Mouse (Mus musculus) layer of hippocampus, postnatal 36 days (tissue): Measurements from ENCODE around the gene Fgfr1op. TPM values are rescaled to one million over a fixed set of nuclear protein-coding genes. Genes with fewer than 3 reads are reported as not detected.
"Not testable (repeated sequence)": the region's sequence is repeated elsewhere in the genome, so short reads cannot be mapped to it uniquely, and the experiment has no call there.

ENCODE experiments used
- DNase-seq, 2 experiments: peaks; one replicate each; pipeline ENCODE4 v3.0.0; 2022
- total RNA-seq, 2 experiments: library from RNA; stranded (reverse); gene quantifications; 2 replicates each; pipeline ENCODE4 v1.2.3; 2021

Gene Fgfr1op
- total RNA-seq, 2 experiments from 2014 or later = 13.9 to 14.0 TPM

DNA sequence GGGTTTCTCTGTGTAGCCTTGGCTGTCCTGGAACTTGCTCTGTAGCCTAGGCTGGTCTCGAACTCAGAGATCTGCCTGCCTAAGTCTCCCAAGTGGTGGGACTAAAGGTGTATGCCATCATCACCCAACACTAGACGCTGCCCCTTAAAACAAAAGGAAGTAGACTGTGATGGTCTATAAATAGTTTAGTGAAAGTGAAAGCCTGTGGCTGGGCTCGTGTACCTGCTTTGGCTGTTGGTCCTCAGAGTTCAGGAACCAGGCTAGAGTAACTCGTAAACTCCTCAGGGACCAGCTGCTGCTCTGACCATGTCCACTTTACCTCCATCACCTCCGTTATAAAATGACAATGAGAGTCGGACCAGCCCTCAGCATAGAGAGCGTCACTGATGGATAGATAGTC is 5.0 kb downstream of the Fgfr1op start:
- no peak for DNase-seq

DNA sequence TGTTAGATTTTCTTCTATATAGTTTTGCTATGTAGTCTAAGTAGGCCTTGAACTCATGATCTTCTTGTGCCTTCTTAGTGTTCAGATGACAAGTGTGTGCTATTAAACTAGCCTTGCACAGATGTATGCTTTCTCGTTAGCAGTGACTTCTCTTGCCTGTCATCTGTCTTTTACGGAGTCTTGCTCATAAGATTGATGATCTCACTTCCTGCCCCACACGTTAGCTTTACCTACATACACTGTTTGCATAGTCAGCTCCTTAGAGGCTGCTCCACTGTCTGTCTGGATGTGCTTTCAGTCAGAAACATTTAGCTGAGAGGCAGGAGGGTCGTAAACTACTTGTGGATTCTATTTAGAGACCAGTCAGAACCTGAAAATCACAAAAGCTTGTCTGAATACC is 5.8 kb downstream of the Fgfr1op start:
- DNase-seq = no peak

DNA sequence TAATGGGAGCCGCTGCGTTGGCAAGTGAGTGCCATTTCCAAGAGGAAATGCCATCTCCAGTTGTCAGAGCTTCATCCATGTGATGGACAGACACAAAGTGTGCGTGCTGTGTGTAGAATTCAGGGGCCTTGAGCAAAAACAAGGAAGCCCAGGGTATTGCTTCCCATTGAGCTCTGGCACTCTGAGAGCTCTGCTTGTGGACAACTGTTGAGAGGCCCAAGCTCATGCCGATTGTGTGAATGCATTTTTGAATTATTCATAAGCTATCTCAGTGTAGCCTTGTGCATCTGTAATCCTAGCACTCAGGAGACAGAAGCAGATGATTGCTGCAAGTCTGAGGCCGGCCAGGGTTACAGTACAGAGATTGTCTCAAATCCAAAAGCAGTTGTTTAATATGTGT is 11.8 kb downstream of the Fgfr1op start:
- DNase-seq = no peak

DNA sequence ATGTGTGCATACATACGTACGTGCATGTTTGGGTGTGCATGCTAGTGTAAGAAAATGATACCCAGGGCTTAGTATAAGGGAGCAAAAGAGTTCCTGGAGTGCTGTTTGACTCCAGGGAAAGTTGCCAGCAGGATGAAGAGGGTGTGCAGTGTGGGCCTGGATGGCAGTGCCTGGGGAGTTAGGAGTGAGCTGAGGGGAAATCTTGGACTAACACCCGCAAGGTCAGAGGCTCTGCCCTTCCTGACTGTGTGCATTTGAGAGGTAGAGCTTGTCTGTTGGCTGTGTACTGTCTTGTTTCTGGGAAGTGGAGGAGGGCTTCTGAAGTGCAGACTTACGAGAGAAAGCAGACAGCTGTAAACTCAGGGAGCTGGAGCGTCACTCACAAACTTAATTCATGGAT is 18.5 kb downstream of the Fgfr1op start:
- DNase-seq = no peak

DNA sequence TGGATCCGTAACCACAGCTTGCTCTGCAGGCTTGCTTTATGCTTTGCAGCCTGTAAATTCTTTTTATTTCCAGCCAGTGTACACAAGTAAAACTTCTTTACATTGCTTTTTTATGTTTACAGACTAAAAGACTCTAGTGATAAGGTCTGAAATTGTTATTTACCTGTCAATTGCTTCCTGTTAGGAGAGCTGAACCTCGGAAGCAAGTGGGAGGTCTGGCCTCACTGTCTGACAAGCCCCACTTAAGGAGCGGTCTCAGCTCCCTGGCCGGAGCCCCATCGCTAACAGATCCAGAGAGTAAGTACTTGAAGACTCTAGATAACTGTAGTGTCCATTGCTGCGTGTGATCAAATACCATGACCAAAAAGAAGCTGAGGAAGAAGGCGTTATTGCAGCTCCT is 18.9 kb downstream of the Fgfr1op start:
- DNase-seq = no peak

DNA sequence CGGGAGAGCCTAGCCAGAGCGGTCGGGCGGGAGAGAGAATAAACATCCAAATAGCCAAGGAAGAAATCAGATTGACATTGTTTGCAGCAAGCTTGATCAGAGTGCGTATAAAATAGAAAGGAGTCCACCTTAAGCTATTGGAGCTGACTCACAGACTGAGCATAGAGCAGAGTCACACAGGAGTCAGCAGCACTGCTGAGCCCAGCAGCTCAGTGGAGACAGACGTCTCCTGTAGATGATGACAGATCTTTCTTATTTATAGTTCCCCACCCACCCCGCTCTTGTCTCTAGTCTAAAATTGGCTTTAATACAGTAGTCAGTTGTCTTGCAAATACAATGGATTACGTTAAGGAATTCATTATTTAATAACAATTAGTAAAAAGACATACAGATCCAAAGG is 28.4 kb downstream of the Fgfr1op start:
- DNase-seq = no peak

DNA sequence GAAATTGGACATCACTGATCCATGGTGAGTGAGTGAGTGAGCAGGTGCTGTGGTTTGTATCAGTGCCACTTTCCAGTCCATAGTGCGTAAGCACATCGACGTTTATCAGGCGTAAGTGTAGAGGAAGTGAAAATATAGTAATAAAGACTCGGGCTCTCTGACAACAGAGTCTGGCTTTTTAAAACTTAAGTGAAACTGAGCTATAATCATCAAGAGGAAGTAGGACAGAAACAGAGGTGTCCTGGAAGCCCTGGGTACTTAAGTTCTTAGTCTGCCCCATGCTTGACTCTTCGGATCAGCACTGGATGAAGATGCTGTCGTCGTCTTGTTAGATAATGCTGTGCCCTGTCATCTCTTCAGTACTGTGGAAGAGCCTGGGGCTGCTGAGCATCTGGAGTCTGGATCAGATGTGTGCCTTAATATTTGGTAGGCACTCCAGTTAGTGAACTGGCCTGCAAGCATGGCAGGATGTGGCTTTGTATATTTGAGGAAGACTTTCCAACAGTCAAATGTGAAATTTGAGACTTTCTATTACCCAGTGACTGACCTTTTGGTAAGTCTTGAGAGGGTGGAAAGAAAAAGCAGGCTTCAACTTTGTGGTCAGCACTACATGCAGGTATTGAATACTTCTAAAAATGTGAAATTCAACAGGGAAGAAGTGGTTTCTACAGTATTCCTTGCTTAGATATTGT is 30.5 kb downstream of the Fgfr1op start:
- no peak for DNase-seq

DNA sequence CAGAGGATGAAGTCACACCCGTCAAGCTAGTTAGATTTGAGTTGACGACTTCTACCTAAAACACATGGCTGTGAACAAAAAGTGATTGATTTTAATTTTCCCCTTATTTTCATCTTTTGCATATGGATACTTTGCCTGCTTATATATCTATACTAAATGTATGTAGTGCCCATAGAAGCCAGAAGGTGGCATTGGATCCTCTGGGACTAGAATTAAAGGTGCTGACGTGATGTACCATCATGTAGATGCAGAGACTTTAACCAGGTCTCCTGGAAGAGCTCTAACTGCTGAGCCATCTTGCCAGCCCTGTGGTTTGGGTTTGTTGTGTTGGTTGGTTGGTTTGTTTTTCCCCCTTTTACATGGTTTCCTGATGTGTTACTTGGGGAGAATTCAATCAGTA is 32.4 kb downstream of the Fgfr1op start:
- no peak for DNase-seq

DNA sequence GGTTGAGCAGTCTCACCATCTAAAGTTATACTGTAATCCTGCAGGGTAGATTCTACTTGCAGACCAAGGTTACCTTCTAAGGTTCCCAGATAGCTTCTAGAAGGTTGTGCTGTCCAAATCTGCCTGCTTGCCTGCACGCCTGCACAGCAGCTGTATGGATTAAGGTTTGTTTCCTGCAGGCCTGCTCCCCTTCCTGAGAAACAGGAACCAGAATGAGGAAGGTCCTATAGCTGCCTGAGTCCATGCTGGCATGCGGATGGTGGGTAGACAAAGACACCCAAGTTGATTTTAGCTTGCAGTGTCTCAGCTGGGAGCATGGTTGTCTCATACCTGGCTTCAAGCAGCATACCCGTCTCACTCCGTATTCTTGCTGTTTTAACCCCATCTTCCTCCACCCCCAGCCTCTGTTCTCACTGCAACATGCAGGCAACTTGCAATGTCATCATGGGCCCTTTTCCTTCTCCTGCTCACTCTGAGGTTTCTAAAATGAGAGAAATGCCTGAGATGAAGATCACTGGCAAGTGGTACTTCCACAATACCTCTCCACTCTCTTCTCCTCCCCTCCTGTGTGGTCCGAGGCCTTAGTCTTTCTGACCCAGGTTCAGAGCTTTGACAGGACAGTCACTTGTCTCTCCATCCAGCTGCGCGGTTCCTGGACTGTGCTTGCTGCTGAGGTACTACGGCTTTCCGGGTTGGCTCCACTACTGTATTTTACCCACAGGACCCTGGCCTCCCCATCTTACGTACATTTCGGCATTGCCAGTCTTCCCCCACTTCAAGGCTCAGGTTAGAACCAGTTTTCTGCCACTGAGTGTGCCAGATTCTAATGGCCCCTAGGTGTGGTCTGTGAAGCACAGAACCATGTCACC is 34.0 kb downstream of the Fgfr1op start:
- no peak for DNase-seq

DNA sequence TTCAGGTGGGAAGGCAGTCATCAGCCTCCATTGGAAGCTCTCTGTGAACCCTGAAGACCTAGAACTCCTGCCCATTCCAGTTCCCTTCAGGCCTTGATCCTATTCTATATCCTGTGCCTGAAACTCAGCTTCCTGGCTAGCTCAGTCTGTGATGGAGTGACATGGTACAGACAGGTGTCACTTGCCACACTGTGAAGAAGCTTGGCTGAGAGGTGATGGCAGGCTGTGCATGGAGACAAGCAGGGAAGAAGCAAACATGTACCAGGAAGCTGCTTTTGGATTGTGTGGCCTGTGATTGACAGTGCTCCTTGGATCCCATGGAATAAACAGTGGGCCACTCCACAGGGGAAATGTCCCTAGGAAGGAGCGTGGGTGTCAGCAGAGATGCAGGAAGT is 34.6 kb downstream of the Fgfr1op start:
- no peak for DNase-seq

DNA sequence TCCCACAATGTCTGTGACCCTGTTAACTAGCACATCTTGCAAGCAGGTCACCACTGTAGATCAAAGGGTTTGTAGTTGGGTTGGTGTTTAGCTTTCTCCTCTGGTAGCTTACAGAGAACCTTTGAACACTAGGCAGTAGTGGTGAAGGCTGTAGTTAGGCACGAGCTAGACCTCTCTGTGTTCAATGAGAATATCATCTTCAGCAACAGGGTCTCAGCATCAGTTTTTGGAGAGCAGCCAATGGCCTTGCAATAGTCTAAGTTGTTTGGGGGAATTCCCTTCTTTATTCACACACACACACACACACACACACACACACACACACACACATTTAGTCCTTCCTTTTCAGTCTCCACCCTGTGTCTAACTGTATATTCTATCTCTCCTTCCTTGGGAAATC is 38.2 kb downstream of the Fgfr1op start:
- no peak for DNase-seq

DNA sequence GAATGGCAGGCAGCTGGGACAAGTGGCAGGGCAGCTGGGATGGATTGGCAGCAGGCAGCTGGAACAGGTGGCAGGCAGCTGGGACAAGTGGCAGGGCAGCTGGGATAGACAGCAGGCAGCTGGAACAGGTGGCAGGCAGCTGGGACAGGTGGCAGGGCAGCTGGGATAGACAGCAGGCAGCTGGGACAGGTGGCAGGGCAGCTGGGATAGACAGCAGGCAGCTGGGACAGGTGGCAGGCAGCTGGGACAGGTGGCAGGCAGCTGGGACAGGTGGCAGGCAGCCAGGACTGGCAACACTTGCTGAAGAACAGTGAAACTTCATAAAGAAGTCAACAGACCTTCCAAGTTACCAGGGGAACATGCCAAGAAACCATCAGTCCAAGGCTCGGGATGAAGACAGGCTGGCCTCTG is 39.9 kb downstream of the Fgfr1op start:
- not testable (repeated sequence) for DNase-seq

DNA sequence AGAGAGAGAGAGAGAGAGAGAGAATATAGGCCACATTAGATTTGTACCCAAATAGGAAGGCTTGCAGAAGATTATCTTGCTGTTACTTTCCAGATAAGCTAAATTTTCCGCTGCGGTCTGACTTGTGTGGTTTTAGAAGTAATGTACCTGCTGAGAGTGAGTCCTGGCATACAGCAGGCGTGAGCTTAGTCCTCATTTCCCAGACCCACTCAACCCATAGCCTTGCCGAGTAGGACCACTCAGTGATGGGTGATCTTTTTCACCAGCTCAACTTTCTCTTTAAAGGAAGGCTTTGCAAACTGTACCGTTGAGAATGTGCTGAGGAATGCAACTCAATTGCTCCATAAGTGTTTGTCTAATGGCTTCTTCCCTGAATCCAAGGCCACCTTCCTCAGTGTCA is 41.4 kb downstream of the Fgfr1op start:
- DNase-seq = no peak

DNA sequence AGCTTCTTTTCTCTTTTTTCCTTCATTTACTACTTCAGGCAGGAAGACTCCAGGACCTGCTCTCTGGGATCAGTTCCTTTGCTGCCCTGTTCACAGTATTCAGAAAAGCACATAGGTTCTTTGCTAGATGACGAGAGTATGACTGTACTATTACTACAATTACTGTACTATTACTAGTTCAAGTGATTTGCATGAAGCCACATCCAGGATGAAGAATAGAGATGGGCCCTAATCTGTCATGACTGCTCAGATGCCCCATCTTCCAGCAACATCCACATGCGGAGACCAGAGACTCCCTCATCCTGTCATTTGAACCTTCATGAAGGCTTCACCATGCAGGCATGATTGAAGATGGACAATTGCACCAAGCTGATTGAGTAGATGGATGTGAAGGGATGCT is 44.4 kb downstream of the Fgfr1op start:
- DNase-seq = no peak

DNA sequence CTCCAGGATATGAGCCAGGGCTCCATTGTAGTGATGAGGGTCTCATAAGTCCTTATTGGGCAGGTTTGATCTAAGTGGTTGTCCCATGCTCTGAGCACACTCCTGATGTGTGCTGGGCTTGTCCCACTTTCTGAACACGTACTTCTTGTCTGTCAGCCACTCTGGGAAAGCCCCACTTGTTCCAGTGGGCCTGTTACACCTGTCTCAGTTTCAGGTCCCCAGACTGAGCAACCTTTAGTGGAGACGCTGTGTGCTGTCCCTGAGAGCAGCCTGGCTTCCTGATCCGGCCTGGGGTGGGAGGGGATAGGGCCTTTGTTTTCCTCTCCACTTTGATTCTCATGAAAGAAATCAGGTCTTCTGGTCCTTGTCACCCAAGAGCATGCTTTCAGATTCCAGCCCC is 44.9 kb downstream of the Fgfr1op start:
- no peak for DNase-seq

DNA sequence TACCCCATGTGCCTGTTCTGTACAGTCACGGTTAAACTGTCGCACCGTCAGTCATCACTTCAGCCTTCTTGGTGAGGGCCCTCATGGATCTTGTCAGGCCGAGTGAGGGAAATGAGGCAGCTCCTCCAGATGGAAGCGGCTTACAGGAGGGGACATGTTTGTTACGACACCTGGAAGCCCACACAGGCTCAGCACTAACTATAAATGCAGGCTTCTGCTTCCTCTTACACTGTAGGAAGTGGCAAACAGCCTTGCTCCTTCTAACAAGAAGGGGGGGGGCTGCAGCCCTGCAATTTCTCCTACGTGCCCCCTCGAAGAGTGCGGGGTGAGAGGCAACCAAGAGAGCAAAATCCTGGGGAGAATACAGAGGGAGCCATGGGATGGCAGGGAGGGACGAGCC is 45.4 kb downstream of the Fgfr1op start:
- no peak for DNase-seq

DNA sequence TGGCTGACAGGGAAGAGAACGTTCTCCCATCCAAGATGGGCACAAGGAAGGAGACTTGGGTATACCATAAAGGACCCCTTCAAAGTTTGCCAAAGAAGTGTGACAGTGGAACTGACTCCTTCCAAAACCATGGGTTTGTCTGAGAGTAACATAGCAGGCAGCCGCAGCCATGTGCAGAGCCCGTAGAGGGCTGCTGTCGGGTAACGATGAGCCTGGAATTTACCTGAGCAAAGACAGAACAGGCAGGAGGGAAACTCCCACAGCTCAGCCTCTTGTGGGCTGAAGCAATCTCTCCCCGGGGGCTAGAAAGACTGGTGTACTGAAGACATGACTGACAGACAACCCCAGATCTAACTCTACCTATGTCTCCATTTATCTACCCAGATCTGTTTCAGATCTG is 46.1 kb downstream of the Fgfr1op start:
- DNase-seq = no peak

DNA sequence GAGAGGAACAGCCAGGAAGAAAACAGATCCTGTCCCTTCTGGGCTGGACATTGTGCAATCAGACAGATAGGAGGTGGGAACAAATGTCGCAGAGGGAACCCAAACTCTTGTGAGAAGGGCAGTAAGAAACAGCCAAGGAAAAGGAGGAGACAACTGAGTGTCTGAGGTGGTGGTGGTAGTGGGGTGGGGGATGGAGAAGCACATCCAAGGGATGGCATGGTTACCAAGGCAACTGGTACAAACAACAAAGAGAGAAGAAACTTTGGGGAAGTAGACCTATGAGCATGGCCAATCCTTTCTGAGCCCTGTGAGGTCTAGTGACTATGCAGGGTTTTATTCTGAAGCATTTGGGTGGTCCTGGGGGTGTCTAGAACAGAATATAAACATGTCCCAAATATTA is 49.1 kb downstream of the Fgfr1op start:
- DNase-seq = no peak

DNA sequence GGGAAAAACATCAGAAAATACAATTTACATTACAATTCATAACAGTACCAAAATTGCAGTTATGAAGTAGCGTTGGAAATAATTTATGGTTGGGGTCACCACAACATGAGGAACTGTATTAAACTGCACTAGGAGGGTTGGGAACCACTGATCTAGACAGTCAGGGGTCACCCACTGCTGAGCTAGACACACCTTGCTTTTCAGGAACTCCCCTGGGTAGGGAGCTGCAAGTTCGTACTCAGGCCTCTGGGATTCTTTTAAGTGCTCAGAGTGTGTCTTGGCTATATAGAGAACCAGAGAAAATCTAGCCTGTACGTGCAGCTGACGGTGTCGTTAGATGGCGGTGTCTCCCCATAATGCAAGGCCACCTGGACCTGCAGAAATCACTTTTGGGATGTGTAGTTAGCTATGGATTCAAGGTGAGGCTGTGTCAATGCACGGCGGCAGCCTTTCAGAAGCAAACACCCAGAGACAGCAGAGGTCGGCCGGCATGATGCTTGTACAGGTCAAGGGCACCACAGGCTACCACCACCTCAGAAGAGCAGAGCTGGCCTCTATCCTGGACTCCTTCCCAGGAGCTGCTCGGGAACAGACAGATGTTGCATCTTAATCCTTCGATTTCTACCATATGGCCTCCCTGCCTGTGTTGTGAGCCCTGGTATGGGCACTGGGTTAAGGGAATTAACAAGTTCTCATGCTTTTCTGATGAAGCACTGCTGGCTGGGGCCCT is 49.9 kb downstream of the Fgfr1op start:
- no peak for DNase-seq

DNA sequence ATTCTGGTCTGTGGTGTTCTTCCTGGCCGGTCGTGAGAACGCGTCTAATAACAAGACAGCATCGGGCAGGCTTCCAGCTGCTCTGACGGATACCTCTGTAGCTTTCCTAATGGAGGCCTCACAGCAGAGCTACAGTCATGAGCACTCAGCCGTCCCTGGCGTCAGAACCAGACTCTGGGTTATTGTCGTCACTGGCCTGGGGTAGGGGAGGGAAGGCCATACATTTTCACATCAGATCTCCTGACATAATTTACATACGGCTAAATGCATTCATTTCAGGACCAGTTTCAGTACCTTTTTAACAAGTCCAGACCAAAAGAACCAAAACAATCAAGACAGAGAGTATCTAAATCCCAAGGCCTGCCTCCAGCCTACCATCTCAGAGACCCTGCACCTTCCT is 57.9 kb downstream of the Fgfr1op start:
- no peak for DNase-seq

DNA sequence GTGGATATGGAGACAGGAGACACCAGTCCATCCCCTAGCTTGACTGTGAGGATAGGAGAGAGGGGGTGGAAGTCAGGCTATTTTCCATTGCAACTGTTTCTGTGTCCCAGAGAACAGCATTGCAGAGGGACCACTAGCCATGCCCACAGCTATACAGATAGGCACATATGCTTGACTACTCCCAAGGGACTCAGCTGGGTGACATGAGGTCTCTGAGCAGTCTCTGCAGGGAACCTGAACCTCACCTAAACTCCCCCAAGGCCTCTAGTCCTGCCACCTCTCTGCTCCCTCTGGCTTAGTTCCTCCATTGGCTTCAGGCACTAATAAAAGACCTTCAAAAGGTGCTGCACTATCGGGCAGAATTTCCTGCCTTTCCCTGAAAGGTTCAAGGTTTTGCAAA is 58.8 kb downstream of the Fgfr1op start:
- DNase-seq = no peak

DNA sequence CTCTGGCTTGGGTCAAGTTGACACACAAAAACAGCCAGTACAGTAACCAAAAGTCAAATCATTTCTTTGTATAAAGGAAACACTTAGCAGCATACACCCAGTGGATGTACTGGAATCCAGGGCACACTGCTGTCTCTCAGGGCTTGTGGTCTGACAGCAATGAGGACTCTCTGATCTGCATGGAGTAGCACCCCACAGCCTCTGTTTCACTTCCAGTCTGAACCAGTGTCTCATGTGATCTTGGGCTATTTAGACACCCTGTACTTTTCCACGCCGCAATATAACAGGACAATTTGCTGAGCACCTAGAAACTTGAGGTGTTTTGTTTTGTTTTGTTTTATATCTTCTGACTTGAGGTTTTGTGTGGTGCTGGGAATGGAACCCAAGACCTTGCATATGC is 59.9 kb downstream of the Fgfr1op start:
- no peak for DNase-seq

DNA sequence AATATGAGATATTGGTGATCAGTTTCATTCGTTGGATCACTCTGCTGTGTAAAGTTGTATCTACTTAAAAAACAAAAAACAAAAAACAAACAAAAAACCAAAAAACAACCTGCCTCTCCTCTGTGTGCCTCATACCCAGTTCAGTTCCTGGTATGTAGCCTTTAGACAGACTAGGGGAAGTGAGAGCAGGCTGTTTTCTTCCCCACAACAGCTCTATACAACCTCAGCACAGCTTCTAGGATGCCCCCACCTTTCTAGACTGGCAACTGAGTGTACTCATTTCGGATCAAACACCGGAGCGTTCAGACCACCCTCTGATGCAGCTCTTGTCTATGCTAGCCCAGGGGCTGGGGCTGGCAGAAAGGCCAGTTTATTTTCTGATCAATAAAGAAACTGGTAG is 60.4 kb downstream of the Fgfr1op start:
- DNase-seq = no peak

DNA sequence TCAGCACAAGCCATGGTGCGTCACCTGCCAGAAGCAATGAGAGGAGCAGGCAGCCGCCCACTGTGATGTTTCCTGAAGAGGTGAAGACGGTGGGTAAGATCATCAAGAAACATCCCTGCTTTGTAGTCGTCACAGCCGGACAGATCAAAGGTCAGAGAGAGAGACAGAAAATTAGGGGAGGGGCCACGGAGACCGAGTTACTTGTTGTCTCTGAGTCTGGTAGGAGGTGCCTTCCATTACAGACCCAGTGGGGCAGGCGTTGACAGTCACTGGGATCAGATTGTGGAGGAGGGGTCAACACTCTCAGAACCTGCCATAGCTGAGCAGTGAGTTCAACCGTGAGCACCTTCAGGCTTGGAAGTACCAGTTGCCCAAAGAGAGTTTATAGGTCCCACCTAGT is 63.3 kb downstream of the Fgfr1op start:
- DNase-seq = no peak
